Mouse (Mus musculus) cerebellum, adult (tissue): ENCODE data around the gene 1810043G02Rik.
"Not testable (repeated sequence)": the region's sequence is repeated elsewhere in the genome, so short reads cannot be mapped to it uniquely, and the experiment has no call there.

Experiments used
- ATAC-seq: cut with Nextera tagmentation; 2 replicates; pipeline ENCODE4 v1.9.2; 2017; ENCODE audit warnings: mild to moderate bottlenecking, moderate library complexity, mixed read lengths; ENCODE audit not compliant: insufficient number of reproducible peaks, low FRiP score, low TSS enrichment

1810043G02Rik gene

GRCm38 (mm10) chr10:77978351-77979350 lies at the start of gene 1810043G02Rik:
1810043G02Rik (plus strand) TSS chr10:77978524.
- peak; percentile 91 for ATAC-seq

- no peak for ATAC-seq
Measured at GRCm38 (mm10) chr10:77939685-77940084, 38.6 kb upstream of the 1810043G02Rik start.

- ATAC-seq, result not testable (repeated sequence)
Measured at GRCm38 (mm10) chr10:77950468-77950867, 27.9 kb upstream of the 1810043G02Rik start.

GRCm38 (mm10) chr10:77962725-77963124 lies 15.6 kb upstream of the 1810043G02Rik start:
- no peak for ATAC-seq

DNA sequence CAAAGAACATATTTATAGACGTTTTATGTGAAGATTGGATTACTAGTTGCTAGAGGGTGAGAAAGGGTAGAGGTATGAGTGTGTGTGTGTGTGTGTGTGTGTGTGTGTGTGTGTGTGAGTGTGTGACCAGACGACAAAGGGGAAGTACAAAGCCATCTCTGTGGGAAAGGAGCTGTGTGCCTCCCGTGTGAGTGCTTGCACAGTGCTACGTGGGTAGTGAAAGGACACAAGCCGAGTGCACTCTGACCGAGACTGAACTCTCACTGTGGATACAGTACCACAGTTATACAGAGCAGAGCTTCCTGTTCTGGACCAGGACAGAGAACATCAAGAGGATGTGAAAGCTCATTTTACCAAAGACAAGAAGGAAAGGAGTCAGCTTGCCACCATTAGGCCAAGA lies 14.4 kb upstream of the 1810043G02Rik start:
- ATAC-seq, result no peak

- peak; percentile 83 for ATAC-seq
Measured at GRCm38 (mm10) chr10:77969274-77969972, 8.9 kb upstream of the 1810043G02Rik start.

- peak; percentile 21; the same call in 1 of the 2 replicates for ATAC-seq
Measured at GRCm38 (mm10) chr10:77969973-77970325, 8.4 kb upstream of the 1810043G02Rik start.

GRCm38 (mm10) chr10:77970481-77970880 lies 7.8 kb upstream of the 1810043G02Rik start, which contains the start of gene Trpm2:
Trpm2 (minus strand) TSS chr10:77970563.
- no peak for ATAC-seq

- ATAC-seq, result no peak
Measured at GRCm38 (mm10) chr10:77971191-77971590, 7.1 kb upstream of the 1810043G02Rik start.

- ATAC-seq, result no peak
Measured at GRCm38 (mm10) chr10:77971709-77972553, 6.4 kb upstream of the 1810043G02Rik start.

GRCm38 (mm10) chr10:77974323-77974722 lies 4.0 kb upstream of the 1810043G02Rik start:
- no peak for ATAC-seq

DNA sequence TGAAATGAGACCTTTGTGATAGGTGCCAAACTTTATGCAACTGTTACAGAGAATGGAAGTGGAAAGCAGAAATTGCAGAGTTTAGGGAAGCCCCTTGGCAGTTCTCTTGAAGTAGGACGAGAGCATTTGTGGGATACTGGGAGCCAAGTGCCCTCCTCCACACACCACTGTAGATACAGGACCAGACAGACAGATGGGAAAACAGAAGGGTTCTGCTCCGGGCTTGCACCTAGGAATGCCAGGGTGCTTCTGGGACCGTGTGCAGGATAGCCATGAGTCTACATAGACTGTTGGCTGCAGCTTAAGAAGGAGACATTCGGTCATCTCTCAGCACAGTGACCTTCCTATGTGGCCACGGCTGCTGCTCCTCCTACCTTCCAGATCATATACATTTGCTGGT lies 3.5 kb upstream of the 1810043G02Rik start:
- no peak for ATAC-seq

DNA sequence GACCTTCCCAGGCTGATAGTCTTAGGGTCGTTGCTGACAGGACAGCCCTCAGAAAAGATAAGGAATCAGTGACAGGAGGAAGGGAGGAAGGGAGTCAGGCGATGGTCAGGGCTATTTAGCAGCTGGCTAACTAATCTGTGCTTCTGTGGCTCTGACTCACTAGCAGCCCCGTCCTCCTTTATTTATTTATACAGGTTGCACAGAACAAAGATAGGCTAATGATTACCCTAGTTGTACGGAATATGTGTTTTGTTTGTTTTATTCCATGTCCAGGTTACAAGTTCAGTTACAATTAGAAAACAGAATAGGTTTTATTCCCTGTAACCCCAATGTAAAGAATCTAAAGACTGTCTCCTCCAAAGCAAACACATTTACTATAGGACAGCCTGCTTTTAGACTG lies 2.7 kb upstream of the 1810043G02Rik start:
- ATAC-seq, result no peak

GRCm38 (mm10) chr10:77976458-77977150 lies 1.7 kb upstream of the 1810043G02Rik start:
- ATAC-seq, result no peak

DNA sequence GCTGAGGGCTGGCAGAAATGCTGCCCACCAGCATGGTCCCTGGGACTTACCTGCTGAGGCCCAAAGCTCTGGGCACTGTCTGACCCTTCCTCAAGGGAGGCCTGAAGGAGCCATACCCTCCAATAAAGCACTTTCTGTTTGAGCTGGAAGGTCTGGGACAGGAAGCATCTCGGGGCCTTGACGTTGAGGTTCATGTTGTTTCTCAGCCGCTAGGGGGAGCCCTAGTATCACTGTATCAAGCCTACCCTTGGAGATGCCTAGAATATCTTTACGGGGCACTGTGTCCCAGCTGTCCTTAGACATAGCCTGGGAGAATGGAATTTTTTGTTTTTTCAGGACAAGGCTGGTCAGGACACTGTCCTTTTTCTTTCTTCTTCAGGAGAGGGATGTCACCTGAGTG lies 6.3 kb downstream of the 1810043G02Rik start:
- peak; percentile 73 for ATAC-seq

DNA sequence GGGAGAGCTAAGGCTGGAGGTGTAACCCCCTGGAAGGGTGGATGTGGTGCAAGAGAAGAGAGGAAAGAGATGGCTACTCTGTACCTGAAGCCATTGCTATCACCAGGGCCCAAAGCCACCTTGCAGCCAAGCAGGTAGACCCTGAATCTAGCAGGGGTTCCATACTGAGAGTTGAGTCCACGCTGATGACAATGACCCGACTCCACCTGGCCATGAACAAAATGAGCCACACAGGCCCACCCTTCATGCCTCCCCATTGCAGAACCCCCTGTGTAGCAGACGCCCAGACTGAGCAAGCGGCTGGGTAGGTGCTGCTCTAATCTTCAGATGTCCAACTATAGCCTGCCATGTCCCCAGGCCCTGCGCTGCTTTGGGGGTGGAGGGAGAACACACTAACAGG lies 7.5 kb downstream of the 1810043G02Rik start:
- no peak for ATAC-seq

DNA sequence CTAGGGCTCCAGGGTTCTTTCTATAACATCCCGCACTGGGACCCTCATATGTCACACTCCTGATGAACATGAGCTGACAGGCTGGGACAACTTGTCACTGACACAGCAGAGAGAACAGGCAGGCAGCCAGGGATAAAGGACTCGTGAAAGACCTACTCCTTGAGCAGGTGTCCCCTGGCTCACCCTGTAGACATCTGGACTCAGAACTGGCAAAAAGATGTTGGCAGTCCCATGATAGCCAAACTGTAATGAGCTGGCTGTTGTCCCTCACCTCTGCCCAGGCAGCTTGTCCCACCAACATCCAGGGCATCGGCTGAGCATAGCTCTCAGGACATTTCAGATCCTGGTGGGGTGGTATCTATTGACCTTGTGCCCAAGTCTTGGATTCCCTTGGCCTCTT lies 17.3 kb downstream of the 1810043G02Rik start:
- no peak for ATAC-seq

GRCm38 (mm10) chr10:78000200-78000599 lies 21.9 kb downstream of the 1810043G02Rik start:
- no peak for ATAC-seq

GRCm38 (mm10) chr10:78001796-78002195 lies 23.5 kb downstream of the 1810043G02Rik start:
- ATAC-seq, result no peak

DNA sequence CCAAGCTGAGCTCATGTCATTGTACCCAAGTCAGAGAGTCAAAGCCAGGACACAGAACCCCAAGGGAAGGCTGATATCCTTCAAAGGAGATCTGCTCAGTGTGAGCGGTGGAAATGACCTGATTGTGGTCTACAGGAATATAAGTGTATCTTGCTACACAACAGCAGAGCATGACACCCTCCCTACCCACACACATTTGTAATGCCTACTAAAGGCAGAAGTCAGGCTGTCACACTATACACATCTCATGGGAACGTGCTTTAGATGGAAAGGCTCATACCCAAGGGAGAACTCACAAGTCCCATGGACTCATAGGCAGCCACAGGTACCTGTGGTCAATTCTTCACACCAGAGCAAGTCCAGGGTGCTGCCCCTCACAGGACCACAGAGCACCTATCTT lies 24.0 kb downstream of the 1810043G02Rik start:
- ATAC-seq, result no peak
